Mouse (Mus musculus) frontal cortex, adult 2 months (tissue): Measurements from ENCODE around the gene Rnf26. TPM values are rescaled to one million over a fixed set of nuclear protein-coding genes. Genes with fewer than 3 reads are reported as not detected.

Experiments used
- DNase-seq, 2 experiments: peaks; one replicate each; pipeline ENCODE4 v3.0.0; 2022; ENCODE audit warnings: low spot score in 1 of 2; ENCODE audit errors: extremely low spot score in 1 of 2
- polyA plus RNA-seq: library from polyadenylated mRNA; depleted of rRNA; stranded (reverse); fragments of >200 nt; gene quantifications from 2 replicates; pipeline ENCODE4 v1.2.3, GENCODE M21; 2012

The Rnf26 gene
- polyA plus RNA-seq, 1 experiment = 26.9 TPM

DNA sequence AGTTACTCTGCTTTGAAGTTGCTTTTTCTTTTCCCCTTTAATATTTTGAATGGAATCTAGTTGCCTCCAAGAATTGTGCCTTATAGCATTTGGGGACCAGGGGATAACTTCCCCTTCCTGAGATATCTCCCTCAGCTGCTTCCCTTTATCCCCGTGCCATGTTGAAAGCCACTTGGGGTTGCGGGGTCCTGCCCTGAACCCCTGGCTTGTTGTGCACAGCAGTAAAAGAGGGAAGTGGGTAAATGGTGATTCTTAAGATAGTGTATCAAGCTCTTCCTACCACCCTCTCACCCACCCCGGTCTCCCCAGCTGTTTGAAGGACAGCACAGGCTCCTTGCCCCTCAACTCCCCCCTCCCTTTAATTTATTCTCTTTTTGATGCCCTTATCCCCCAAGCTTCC is 18.6 kb downstream of the Rnf26 start:
- DNase-seq = no peak

DNA sequence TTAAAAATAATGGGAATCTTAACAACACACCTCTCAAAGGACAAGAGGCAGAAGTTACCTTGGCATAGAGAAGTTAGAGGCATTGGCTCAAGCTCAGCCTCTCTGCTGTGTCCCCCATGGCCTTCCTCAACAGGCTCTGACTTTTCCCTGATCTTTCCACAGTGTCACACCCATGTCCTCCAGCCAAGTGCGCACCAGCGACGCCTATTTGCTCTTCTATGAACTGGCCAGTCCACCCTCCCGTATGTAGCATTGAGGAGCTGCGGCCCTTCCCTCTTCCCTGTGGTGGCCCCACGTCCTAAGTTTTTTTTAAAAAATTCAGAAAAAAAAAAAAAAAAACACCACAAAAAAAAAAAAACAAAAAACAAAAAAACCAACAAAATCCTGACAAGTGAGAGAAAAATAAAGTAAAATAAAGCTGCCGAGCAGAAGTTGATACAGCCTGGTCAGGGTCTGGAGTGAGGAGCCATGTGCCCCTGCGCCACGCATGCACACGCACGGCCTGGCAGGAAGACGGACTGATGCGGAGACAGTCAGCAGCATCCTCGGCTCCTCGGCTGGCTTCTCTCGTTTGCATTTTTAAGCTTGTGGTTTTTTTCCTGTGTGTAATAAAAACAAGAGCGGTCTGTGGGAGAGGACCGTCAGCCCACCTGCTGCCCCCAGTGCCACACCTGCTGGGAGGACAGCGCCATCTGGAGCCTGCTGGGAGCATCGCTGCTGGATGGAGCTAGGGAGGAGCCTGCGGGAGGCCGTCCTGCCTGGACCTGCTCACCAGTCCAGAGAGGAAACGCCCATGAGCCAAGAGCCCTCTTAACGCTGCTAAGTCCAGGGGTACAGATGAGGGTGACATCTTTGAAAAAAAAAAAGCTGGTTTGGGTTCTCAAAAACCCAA is 19.5 kb downstream of the Rnf26 start:
- DNase-seq = peak; percentile 71 to 91

DNA sequence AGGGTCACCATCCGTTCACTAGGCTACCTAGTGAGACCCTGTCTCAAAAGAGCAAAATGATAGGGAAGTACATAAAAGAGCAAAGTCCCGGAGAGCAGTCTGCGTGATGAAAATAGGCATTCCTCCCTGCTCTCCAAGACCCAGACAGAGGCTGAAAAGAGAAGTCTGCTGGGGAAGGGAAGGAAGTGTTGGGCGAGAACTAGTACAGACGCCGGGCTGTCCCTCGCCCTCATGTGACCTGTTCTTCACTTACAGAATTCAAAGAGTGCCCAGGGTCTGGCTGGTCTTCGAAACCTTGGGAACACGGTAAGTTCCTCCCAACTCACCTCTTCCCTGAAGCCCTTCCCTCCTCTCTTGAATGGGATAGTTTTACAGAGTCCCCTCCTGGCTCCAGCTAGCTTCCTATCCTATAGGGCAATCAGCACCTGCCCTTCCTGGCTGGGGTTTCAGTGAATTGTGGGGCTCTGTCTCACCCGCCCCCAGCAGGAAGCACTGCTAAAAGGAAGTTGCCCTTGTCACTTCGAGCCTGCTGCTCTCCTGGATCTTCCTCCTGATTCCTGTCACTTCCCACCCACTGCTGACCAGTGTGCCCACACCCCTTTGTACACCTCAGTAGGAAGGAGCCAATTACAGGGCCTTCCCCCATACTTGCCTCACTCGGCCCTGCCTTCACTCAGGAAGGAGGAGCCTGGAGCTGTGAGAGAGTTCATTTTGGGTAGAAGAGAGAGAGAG is 24.3 kb downstream of the Rnf26 start:
- no peak for DNase-seq

DNA sequence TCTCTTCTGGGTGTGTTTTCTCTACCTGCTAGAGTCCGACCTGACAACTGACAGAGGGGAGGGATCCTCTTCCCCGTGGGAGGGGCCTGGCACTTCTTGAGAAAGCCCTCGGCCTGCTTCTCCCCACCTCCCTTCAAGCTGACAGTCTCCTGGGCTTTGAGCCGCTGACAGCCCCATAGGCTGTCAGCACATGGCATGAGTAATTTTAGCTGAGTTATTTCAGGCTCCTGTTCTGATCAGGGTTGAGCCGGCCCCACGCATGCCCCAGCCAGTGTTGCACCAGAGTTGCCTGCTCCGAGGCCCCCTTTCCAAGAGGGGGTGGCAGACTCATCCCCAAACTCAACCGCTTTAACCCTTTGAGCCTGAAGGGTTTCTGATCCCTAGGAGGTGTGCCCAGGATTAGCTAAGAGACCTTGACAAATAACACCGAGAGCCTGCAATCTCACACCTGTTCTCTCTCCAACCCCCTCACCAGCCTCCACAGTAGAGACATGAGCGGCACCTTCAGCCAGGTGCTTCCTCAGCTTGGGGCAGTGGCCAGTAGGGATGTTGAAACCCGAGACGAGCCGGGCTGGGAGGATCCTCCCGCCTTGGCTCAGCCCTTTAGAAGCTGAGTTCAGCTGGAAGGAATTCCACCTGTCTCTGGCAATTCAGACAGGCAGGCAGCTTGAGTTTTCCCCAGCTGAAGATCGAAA is 25.4 kb downstream of the Rnf26 start:
- peak; percentile 76 to 81 for DNase-seq

DNA sequence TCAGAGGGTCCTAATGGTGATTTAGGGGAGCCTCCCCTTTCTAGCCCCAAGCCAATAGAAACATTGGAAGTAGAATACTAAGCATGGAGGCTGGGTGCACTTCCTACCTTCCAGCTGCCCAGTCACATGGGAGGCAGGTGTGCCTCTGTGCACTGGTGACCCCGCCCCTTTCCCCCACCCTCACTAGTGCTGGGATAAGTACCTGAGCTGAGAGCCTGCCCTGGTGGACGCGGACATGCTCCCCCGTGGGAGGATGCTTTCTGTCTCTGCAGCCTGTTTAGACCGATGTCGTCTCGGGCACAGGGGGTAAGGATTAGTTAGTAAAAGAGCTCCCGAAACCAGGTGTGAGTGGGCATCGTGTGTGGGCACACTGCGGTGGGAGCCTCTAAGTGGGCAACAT is 26.4 kb downstream of the Rnf26 start:
- DNase-seq = no peak

DNA sequence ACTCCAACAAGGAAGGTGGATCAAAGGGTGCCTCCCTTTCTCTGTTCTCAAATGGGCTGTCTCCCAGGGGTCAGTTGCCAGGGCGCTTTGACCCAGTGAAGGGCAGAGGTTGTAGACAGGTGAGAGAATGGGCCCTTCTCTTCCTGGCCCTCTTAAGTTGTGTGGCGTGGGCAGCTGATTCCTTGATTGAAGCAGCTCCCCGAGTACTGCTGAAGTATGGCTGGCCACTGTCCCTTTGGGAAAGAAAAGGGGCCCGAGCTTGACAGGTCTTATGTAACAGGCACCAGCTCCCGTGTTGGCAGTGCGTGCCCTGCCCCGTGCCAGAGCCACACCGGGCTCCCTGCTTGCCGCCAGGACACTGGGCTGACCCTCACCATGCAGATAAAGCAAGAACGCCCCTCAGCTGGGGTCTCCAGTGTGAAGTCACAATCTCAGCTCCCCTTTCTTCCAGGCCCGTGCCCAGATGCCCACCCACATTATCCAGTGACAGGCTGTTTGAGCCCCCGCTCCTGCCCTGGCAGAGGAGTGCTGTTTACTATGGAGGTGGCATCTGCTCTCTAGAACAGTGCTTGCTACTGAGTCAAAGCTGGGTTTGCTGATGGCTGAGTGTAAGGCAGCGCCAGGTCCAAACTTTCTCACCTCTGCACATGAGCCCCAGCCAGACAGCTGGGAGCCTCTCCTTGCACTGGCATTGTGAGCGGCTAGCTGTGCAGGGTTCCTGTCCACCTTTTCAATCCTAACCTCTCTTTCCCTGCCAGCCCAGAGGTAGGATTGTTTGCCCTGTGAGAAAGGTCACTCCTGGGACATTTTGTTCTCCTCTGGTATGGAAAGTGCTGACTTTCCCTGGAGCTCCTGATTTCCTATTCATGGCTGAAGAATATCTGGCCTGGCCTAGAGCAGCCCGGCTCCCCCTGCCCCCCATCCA is 27.3 kb downstream of the Rnf26 start:
- peak; percentile 63 to 75 for DNase-seq

DNA sequence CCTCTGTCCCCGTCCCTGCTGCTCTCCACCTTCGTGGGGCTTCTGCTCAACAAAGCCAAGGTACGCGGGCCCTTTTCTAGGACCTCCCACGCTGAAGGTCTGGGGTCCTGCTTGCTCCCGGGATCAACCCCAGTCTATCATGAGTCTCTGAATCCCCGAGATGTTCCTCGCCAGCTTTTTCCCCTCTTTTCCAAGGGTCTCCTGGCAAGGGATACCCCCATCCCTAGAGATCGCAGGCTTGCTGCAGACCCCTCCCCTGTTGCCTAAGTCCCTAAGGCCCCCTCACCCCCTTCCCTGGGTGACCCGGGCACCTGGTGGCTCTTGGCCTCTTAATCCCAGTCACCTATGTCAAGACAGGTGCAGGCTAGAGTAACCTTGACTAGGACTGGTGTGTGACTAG is 28.0 kb downstream of the Rnf26 start:
- no peak for DNase-seq

DNA sequence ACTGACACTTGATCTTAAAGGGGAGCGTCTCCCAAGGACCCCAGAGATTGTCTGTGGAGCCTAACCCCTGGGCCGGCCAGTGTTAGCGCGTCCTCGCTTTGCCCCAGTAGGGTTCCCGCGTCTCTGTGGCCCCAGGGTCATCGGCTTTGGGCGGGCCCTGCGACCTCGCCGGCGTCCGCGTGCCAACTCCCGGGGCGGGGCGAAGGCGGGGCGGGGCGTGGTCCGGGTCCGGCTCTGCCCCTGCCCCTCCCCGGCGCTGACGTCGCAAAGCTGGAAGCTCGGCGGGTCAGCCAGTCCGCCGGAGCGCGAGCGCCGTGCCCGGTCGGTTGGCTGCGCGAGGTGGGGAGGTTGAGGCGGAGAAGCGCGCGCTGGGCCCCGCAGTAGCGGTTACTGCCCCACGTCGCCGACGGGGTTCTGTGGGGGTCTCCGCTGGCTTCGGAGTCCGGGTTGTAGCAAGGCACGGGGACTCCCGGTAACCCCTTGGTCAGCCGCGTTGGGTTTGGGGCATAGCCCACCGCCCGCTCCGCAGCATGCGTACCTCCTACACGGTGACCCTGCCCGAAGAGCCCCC is 28.6 kb downstream of the Rnf26 start:
- peak; percentile 82 to 91 for DNase-seq

DNA sequence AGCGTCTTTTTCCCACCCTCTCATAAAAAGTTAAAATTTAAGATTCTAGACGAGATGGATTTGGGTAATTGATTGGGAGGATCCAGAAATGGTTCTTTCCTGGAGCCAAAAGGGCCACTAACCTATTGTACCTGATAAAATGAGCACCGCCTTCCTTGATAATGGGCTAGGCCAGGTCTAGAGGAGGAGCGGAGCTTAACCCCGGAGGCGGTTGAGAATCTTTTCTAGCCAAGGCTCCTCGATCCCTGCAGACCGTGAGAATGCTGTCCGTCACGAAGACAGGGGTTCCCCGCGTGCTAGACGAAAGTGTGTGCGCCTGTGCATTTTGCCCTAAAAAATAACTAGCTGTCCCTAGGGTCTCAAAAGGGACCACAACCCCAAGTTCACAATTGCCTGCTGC is 29.1 kb downstream of the Rnf26 start:
- no peak for DNase-seq

DNA sequence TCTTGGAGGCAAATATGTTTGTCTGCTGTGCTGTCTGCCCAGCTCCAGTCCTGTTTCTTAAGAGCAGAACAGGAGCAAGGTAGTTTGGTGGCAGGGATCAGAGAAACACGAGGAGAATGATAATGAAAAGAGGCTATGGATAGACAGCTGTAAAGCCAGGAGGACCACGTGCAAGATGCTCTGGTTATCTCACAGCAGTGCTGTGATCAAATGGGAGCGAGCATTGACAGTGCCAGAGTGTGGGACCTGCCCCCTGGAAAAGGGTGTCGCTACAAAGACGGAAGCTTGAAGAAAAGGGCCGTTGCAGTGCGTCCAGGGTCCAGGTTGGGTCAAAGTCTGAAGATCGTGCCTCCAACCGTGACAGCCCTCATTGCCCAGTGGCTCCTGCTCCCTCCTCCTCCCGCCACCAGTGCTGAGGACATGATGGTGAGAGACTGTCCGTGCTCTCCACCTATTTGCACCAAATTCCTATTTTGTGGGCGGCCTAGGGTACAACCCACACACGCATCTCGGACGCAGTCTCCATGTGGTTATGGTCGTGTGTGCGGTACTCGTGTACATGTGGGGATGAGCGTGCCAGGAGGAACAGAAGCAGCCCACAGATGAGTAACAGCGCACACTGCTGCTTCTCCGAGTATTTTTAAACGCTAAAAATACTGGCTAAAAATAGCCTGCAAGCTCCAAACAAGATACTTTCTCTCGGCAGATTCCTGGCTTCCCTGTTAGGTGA is 29.8 kb downstream of the Rnf26 start:
- DNase-seq = peak; percentile 84 to 88

DNA sequence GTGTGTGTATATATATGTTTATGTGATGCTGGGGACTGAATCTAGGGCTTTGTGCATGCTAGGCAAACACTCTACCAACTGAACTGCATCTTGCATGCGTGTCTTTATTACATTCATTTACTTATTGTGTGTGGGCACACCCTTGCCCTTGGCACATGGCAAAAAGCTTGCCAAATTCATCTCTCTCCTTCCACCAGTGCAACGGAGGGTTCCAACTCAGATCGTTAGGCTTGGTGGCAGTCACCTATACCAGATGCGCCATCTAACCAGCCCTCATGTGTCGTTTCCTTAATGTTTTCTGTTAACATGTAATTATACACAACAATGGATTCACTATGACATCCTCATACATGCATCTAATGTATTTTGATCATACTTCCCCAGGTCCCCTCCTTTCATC is 31.1 kb downstream of the Rnf26 start:
- no peak for DNase-seq

DNA sequence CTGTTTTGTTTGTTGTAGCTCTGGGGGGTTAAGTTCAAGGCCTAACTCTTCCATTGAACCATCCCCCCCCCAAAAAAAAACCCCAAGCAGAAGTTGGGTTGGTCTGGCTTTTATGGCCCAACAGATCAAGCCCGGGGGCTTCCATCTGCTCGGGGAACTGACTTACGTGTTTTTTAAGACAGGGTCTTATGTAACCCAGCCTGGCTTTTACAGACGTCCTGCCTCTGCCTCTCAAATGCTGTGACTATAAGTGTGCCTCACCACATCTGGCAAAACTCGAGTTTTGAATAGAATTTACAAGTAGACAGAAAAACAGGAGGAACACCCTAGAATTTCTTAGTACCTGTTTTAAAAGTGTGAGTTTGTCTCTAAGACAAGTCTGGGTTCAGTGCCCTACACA is 31.7 kb downstream of the Rnf26 start:
- DNase-seq = no peak

DNA sequence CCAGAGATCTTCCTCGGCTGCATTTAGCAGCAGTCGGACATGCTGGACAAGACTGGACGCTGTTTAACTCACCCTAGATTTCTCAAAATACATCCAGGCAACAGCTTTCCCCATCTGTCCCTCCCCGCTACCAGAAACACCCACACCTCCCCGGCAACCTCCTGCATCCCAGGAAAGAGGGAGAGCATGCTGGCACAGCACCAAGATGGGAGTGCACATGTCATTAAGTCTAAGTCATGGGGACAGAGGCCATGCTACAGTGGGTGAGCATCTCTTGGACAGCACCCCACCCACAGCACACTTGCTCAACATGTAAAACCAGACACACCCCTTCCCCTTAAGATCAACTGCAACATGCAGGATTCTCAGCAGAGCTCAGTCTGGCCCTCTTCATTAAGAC is 32.4 kb downstream of the Rnf26 start:
- no peak for DNase-seq

DNA sequence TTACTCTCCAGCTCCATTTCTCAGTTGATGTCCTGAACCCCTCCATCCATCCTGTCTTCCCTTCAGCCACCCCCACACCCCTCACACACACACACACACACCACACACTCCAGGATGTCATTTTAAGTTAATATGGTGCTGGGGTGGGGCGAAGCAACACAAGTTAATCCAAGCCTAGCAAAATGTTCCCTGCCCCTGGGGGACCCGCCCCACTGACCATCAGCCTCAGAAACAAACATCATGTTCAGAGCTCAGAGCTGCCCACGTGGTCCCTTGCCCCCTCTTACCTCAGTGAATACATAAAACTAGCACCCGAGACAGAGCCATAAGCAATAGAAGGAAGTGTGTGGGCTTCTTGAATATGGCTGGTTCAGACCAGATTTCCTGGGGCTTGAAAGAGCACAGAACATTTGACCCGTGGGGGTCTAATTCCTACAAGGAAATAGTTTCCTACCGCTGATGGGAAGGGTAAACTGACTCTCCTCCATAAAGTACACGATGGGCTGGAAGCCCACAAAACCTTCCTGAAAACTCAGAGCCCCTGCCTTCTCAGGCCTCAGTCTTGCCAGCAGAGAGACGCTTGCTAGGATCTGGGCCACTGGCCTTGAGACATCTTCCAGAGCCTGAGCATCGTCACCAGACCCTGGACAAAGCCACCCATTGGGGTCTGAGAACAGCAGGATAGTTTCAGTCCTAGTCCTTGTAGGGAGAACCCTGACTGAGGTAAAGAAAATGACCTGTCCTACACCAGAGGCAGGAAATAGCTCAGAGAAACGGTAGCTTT is 33.1 kb downstream of the Rnf26 start:
- no peak for DNase-seq

DNA sequence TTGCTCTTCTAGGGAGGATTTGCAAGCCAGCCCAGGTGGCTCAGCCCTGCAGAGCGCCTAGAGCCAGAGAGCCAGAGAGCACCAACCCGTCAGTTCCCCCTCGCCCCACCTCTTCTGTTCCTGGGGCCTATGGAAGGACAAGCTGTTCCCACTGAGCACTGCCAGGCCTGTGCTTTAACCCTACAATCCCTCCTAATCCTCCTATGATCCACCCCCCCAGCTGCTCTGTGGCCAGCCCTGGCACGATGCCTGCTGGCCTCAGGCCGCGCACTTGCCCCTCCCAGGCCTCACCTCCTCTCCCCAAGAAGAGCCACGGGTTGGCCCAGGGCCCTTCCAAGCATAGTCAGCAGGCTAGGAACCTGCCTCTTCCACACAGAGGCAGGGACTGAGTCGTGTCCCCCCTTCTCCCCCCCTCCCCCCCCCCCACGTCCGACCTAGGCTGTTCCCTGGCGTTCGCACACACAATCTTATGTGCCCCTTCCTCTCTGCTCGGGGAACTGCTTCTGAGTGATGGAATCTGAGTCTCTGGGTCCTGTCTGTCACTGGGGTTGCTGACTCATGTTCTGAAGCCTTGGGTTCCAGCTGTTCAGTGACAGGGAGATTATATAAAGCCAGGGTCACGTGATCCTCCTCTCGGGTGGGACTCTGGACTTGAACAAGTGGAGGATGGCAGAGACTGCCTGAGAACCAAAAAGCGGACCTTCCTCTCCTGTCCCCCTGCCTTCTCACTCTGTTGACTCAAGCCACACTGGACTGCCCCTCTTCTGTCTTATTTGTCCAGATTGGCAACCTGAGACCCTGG is 34.2 kb downstream of the Rnf26 start:
- peak in 1 of 2 experiments; percentile 72 for DNase-seq

DNA sequence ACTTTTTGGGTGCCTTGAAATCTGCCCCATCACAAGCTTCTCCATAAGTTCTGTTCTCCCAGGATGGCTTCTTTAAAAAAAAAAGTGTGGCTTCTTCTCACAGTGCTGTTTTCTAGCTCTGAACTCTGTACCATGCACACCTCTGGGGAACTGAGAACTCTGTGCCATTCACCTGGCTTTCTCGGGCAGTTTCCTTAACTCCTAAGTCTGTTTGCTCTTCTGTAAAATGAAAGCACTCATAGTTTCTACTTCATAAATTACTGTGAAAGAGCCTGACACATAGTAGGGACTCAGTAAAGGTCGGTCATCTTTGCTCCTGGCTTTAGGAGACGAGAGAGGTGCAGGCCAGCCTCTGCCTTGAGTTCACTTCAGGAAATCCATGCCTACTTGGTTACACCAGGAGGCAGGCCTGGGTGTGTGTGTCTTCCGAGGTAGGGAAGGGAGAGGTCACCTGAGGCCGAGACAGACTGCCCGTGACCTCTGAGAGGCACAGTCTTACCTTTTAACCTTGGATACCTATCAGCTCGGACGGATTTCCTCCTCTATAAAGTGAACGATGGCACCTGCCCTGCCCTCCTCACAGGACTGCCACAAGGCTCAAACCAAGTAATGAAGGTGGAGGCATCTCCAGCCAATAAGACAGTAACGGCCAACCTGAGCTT is 35.0 kb downstream of the Rnf26 start:
- DNase-seq = no peak

DNA sequence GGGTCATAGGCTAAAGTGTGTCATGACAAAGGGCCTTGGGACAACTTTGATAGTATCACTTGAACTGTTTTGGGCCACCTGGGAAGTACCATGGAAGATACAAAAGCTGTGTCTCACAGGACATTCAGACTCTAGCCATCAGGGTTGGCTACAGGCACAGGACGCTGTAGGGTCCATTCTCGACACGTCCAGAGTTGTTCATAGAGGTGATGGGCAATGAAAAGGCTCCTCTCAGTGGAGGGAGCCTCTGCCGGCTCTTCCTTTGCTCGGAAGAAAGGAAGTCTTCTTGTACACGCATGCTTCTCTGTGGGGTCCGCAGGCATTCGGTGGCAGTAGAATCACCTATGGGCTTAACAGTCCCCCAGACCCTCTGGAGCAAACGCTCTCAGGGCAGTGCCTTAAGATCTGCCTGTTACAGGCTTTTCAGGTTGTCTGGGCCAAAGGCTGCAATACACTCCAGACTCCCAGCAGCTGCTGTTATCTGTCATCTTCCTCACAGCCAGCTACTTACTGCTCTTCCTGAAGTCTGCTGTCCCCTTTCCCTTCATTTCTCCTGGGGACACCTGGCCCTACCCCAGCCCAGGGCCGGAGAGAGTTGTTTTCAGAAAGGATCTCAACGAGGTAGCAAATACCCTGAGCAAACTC is 35.9 kb downstream of the Rnf26 start:
- DNase-seq = no peak
